Mouse (Mus musculus) heart, postnatal 0 days (tissue): ENCODE results near the gene Klhl29. TPM values are rescaled to one million over a fixed set of nuclear protein-coding genes. Genes with fewer than 3 reads are reported as not detected.

Experiments used
- ATAC-seq: fragments of 200-750 bp; cut with Nextera tagmentation; 2 replicates; pipeline ENCODE4 v1.8.0; 2017; ENCODE audit warnings: low read depth, moderate number of reproducible peaks, moderate library complexity; ENCODE audit not compliant: insufficient read depth
- DNase-seq: peaks from one replicate; pipeline ENCODE4 v3.0.0-alpha.2; 2016; ENCODE audit warnings: low spot score
- H3K27ac ChIP-seq: fragments of 300-500 bp; sonication (generic); 2 replicates; pipeline ENCODE4 v1.5.1; 2014; ENCODE audit warnings: low read depth, mild to moderate bottlenecking
- H3K27me3 ChIP-seq: fragments of 300-500 bp; sonication (generic); 2 replicates; pipeline ENCODE4 v1.6.1; 2014; ENCODE audit warnings: low read length, mixed read lengths; ENCODE audit not compliant: control insufficient read depth, insufficient read depth
- H3K36me3 ChIP-seq: fragments of 300-500 bp; sonication (generic); replicated peaks from 2 replicates; pipeline ENCODE4 v1.6.1; 2014; ENCODE audit warnings: low read length, mixed read lengths; ENCODE audit not compliant: control insufficient read depth, insufficient read depth
- H3K4me1 ChIP-seq: fragments of 300-500 bp; sonication (generic); 2 replicates; pipeline ENCODE4 v1.6.1; 2014; ENCODE audit warnings: antibody characterized with exemption; ENCODE audit not compliant: control insufficient read depth, insufficient read depth
- H3K4me2 ChIP-seq: fragments of 300-500 bp; sonication (generic); 2 replicates; pipeline ENCODE4 v1.6.1; 2014; ENCODE audit warnings: low read depth, mild to moderate bottlenecking, low read length, moderate library complexity
- H3K4me3 ChIP-seq: fragments of 300-500 bp; sonication (generic); 2 replicates; pipeline ENCODE4 v1.5.1; 2014; ENCODE audit warnings: low read depth, low read length
- H3K9ac ChIP-seq: fragments of 300-500 bp; sonication (generic); replicated peaks from 2 replicates; pipeline ENCODE4 v1.6.1; 2014; ENCODE audit warnings: low read depth, low read length, mixed read lengths
- H3K9me3 ChIP-seq: fragments of 300-500 bp; sonication (generic); replicated peaks from 2 replicates; pipeline ENCODE4 v1.6.1; 2016; ENCODE audit warnings: low read length; ENCODE audit not compliant: control insufficient read depth
- CTCF ChIP-seq: IDR thresholded peaks from 2 replicates; pipeline ENCODE4 v1.5.1; 2016; ENCODE audit warnings: antibody characterized with exemption, control low read depth, low read depth
- EP300 ChIP-seq: IDR thresholded peaks from 2 replicates; pipeline ENCODE4 v1.6.1; 2016; ENCODE audit warnings: antibody characterized with exemption, low read depth
- WGBS: fragments of 180-500 bp; shearing (Covaris S2); extraction: QIAGEN DNeasy Blood & Tissue Kit; methylation state at CpG from one replicate; pipeline ENCODE4 v1.1.7; 2014; 5-methylcytosine and 5-hydroxymethylcytosine counted together
- polyA plus RNA-seq: library from polyadenylated mRNA; unstranded; fragments of >200 nt; fragmentation: Nextera tagmentation; extraction: Ambion mirVana; gene quantifications from 2 replicates; pipeline ENCODE4 v1.2.1, GENCODE M21; 2015
- total RNA-seq: library from RNA; depleted of rRNA; stranded (reverse); fragments of >200 nt; gene quantifications from 2 replicates; pipeline ENCODE4 v1.2.3, GENCODE M21; 2014; ENCODE audit warnings: low replicate concordance

Klhl29 gene
- total and polyA plus RNA-seq, 2 experiments from 2014 or later = 0.04 to 0.11 TPM

DNA sequence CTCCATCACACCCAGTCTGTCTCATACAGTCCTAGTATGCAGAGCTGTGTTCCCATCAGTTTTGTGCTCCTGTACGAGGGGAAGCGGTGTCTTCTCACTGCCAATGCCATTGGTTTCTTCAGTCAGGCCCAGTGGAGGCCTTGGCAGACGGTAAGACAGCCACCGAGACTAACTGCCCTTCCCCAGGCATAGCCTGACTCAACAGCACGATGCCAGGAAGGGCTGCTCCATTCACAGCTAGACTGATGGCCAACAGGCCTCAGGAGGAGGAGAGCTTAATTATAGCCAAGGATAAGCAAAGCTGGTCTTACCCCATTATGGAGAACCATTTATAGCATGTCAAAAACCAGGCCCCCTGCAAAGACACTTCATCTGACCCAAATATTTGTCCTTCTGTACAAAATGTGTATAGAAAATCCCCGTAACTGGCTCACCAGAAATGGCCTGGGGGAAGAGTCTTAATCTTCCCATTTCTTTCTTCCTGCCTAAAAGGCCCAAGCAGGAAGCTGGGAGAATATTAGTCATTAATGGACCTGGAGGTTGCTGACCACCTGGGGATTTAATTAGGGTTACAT, 44.9 kb downstream of the Klhl29 start:
- DNase-seq (no peak), ATAC-seq (no peak)
- Histone ChIP-seq H3K4me3 (no peak overlapping the region), H3K9me3 (no peaks in the 10 kb centered on the region), H3K4me2 (no peak overlapping the region), H3K4me1 (no peaks in the 10 kb centered on the region), H3K9ac (no peak overlapping the region), H3K36me3 (no peaks in the 10 kb centered on the region), H3K27me3 (no peaks in the 10 kb centered on the region), H3K27ac (no peak overlapping the region)
- 78% methylated on average over 6 of the region's 6 CpGs for WGBS
- TF ChIP-seq CTCF (no peak), EP300 (no peak)

- DNase-seq = no peak
- Histone ChIP-seq H3K9ac (no peak overlapping the region), H3K27ac (no peak overlapping the region), H3K4me2 (no peak overlapping the region), H3K9me3 (no peaks in the 10 kb centered on the region), H3K4me3 (no peak overlapping the region), H3K27me3 (no peaks in the 10 kb centered on the region), H3K4me1 (no peaks in the 10 kb centered on the region), H3K36me3 (no peaks in the 10 kb centered on the region)
- WGBS = 75% methylated on average over 9 of the region's 9 CpGs
- ATAC-seq = no peak
- TF ChIP-seq CTCF (no peak), EP300 (no peak)
Measured at GRCm38 (mm10) chr12:5322444-5323087, 52.9 kb downstream of the Klhl29 start.

- Histone ChIP-seq H3K4me3 (no peak overlapping the region), H3K9ac (no peak overlapping the region), H3K36me3 (no peaks in the 10 kb centered on the region), H3K27me3 (no peaks in the 10 kb centered on the region), H3K4me1 (no peaks in the 10 kb centered on the region), H3K4me2 (no peak overlapping the region), H3K9me3 (no peaks in the 10 kb centered on the region), H3K27ac (no peak overlapping the region)
- 47% methylated on average over 3 of the region's 3 CpGs for WGBS
- no peak for ATAC-seq
- TF ChIP-seq EP300 (no peak), CTCF (no peak)
- DNase-seq = no peak
Measured at GRCm38 (mm10) chr12:5321017-5321416, 54.5 kb downstream of the Klhl29 start.

- no peak for TF ChIP-seq CTCF
- H3K27me3 ChIP-seq = no peaks in the 10 kb centered on the region
- H3K9me3 ChIP-seq = no peaks in the 10 kb centered on the region
- H3K9ac ChIP-seq = no peak overlapping the region
- H3K4me3 ChIP-seq = no peak overlapping the region
- H3K27ac ChIP-seq = no peak overlapping the region
- ATAC-seq (no peak), DNase-seq (no peak)
- H3K36me3 ChIP-seq = no peaks in the 10 kb centered on the region
- H3K4me2 ChIP-seq = no peak overlapping the region
- WGBS = 38% methylated on average over 12 of the region's 12 CpGs
- H3K4me1 ChIP-seq = no peaks in the 10 kb centered on the region
Measured at GRCm38 (mm10) chr12:5319359-5319973, 56.0 kb downstream of the Klhl29 start.

DNA sequence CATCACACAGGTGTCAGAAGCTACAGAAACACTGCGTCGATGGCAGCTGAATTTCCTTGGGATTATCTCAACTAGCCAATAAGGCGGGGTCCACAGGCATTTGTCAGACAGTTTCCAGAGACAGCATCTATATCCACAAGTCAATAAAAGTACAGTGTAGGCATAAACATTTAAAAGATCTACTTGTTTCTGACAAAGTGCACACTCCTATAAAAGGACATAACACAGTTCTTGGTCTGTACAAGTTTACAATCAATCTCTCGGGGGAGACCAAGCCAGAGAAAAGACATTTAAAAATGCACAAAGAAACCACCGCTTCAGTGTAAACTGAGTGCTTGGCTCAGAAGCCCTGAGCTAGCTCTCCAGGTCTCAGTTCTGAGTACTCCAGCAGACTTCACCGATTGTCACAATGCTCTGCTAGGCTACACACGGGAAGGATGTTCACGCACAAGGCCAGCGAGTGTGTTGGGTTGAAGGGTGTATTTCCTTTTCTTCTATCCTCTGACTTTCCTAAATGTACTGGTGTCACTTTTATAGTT, 59.4 kb downstream of the Klhl29 start:
- whole genome bisulfite sequencing = 78% methylated on average over 9 of the region's 9 CpGs

More for the DNA sequence above, 59.4 kb downstream of the Klhl29 start:
- no peak overlapping the region for H3K4me2 ChIP-seq
- H3K9me3 ChIP-seq = no peaks in the 10 kb centered on the region
- H3K4me1 ChIP-seq = no peaks in the 10 kb centered on the region
- TF ChIP-seq EP300 (no peak), CTCF (no peak)
- DNase-seq (no peak), ATAC-seq (no peak)
- no peaks in the 10 kb centered on the region for H3K36me3 ChIP-seq
- H3K4me3 ChIP-seq = no peak overlapping the region
- H3K27ac ChIP-seq = no peak overlapping the region
- H3K9ac ChIP-seq = no peak overlapping the region
- no peaks in the 10 kb centered on the region for H3K27me3 ChIP-seq
